Comparison of ENCODE assay signal across 9 mouse cellular contexts in the genomic region with DNA sequence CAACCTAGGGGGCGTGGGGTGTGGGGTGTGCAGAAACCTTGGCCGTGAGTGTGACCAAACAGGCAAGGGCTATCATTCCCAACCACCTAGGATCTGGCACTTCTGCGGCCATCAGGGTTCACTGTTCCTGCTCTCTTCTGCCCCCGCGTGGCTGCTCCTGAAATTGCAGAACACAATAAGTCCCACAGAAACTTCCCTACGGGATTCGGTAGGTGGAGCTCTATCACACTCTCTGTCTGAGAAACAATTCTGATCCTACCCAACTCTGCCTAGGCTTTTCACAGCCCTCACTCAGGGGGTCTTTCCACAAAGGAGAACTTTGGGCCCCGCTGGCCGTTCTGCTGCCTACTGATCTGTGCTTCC. TPM values are rescaled to one million over a fixed set of nuclear protein-coding genes. Genes with fewer than 3 reads are reported as not detected.
DNase-seq lines count a peak whose midpoint lies in the region; TF ChIP-seq lines count a peak whose summit lies in the region.
"Had no signal": no experiment of that assay in that cellular context is flagged by ENCODE, and none has a peak within 500 bp of the region (broad histone marks: within the 10 kb centered on the region; RNA-seq: fewer than 3 reads in every experiment).

No protein-coding gene starts in this region.

- intact Hi-C loops in left cerebral cortex, postnatal 4 days (cut with DNase I) = loop anchor here (5.0 kb wide), 1 partner anchor 77 kb away; no protein-coding TSS in a partner anchor

- H3K4me3 ChIP-seq in testis, adult 2 months (ENCODE audit: control insufficient read depth, low read depth, low read length) = 0 out of 2 replicates have a peak overlapping the region, but pooled peaks have one; percentile 9
- H3K4me3 ChIP-seq: embryonic facial prominence, embryonic 12.5 days had no signal

- DNase-seq in 3134 (ENCODE audit: extremely low read depth, insufficient read length, low spot score) = peak; percentile 57
- peak; percentile 63 for DNase-seq in T-cell, adult 2 months (ENCODE audit: low spot score)
- DNase-seq in cerebellum, postnatal 25 days = peak; percentile 95 to 97
- peak; percentile 94 for DNase-seq in gastrocnemius, adult 18-20 months (ENCODE audit: low spot score)
- peak; percentile 91 for DNase-seq in kidney, adult 18-20 months
- peak; percentile 81 for DNase-seq in left cerebral cortex, postnatal 4 days
- DNase-seq in naive thymus-derived CD4-positive, alpha-beta T cell, adult 2 months (ENCODE audit: low read depth) = peak; percentile 86

- H3K4me1 ChIP-seq in testis, adult 2 months (ENCODE audit: control insufficient read depth, insufficient read depth, low read length) = peaks cover 19% of the 10 kb centered on the region

- H3K36me3 ChIP-seq in testis, adult 2 months (ENCODE audit: control insufficient read depth, insufficient read depth, low read length) = no peaks in the 10 kb centered on the region
- H3K36me3 ChIP-seq: embryonic facial prominence, embryonic 12.5 days had no signal

- TF ChIP-seq POLR2A in testis, adult 2 months (IDR thresholded peaks at IDR 0.05; ENCODE audit: control insufficient read depth, low read depth, low read length) = no peak

- TF ChIP-seq CTCF in testis, adult 2 months (IDR thresholded peaks at IDR 0.05; ENCODE audit: control insufficient read depth, insufficient read depth, insufficient replicate concordance, low read depth, low read length) = peak; percentile 93

- no peaks in the 10 kb centered on the region for H3K27me3 ChIP-seq in testis, adult 2 months (ENCODE audit: control insufficient read depth, insufficient read depth, low read length)
- H3K27me3 ChIP-seq: embryonic facial prominence, embryonic 12.5 days had no signal

- no peak overlapping the region for H3K27ac ChIP-seq in testis, adult 2 months (ENCODE audit: control insufficient read depth, insufficient read depth, low read depth, low read length)
- H3K27ac ChIP-seq: embryonic facial prominence, embryonic 12.5 days had no signal

RNA-seq across cellular contexts. Expression of a gene that starts 8.1 kb away (rescaled TPM):
- total RNA-seq in gastrocnemius, adult 18-20 months (2021) = 1 to 10 TPM; 1.8 to 2.3 TPM
- total RNA-seq in left cerebral cortex, postnatal 4 days (2021) = 1 to 10 TPM; 1.6 to 2.5 TPM
- 4.0 and 4.7 TPM in 2 replicates for polyA plus RNA-seq in testis, adult 2 months (2012; rRNA removed)

RNA-seq across cellular contexts. Expression of a gene that starts 46.5 kb away (rescaled TPM):
- total RNA-seq in gastrocnemius, adult 18-20 months (2021) = 1 to 10 TPM; 2.4 to 2.8 TPM
- 1 to 10 TPM; 1.9 to 3.0 TPM for total RNA-seq in left cerebral cortex, postnatal 4 days (2021)
- polyA plus RNA-seq in testis, adult 2 months (2012; rRNA removed) = 5.4 TPM in 2 replicates
